Mouse (Mus musculus) cerebellum, adult 2 months (tissue): ENCODE data around the gene Zfp526.
"Not testable (repeated sequence)": the region's sequence is repeated elsewhere in the genome, so short reads cannot be mapped to it uniquely, and the experiment has no call there.

ENCODE experiments used
- CTCF ChIP-seq: fragments of 200-500 bp; IDR thresholded peaks from 2 replicates; pipeline ENCODE4 v1.5.1; 2011; ENCODE audit warnings: low read depth, mild to moderate bottlenecking, control low read depth, low read length, moderate library complexity, borderline replicate concordance; ENCODE audit not compliant: insufficient read depth
- POLR2A ChIP-seq: fragments of 200-500 bp; IDR thresholded peaks from 2 replicates; pipeline ENCODE4 v1.6.1; 2011; ENCODE audit warnings: low read length, control low read depth, borderline replicate concordance; ENCODE audit not compliant: insufficient read depth

DNA sequence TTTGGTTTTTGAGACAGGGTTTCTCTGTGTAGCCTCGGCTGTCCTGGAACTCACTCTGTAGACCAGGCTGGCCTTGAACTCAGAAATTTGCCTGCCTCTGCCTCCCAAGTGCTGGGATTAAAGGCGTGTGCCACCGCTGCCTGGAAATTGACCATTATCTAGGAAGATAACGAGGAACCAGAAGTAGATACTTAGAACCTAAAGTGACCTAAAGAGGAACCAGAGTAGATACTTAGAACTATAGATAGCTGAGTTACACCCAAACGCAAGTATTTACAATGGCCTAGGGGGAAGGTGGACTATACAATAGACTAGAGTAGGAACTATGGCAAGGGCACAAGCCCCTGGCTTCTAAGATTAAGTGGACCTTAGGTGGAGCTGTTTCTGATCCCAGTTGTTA lies 44.5 kb downstream of the Zfp526 start:
- not testable (repeated sequence) for TF ChIP-seq POLR2A, CTCF
